Mouse (Mus musculus): ENCODE results near the gene Pard3.

DNA sequence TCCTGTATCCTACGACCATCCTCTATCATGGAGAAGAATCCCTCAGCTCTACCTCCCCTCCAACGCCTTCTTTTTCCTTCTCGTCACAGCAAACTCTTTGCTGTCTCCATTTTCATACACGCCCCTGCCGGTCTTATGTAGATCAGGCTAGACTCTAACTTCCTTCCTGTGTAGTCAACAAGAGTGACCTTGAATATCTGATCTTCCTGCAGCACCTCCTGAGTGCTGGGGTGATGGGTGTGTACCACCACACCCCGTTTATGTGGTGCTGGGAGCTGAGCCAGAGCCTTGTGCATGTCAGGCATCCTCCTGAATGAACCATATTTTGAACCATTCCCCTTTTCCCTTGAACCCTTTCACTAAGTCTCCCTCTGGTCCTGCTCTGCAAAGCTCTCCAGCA is 372.3 kb downstream of the Pard3 start:
- TF ChIP-seq CTCF (IDR thresholded peaks at IDR 0.05; ENCODE audit: insufficient read depth, low read depth, low read length) (no peak), POLR2A (IDR thresholded peaks at IDR 0.05; ENCODE audit: insufficient read depth, low read depth, low read length) (no peak)
